Mouse (Mus musculus) thymus, postnatal 14 days (tissue): ENCODE measurements at regions not wholly inside any gene's neighbourhood (a gene's known extent, or its start where the extent isn't known, plus 50 kb on each side); places are given as distances from the start of the nearest gene placed in this dataset.

Experiments
- DNase-seq: peaks from one replicate; pipeline ENCODE4 v3.0.0; 2021

- DNase-seq: no peak
These were observed 111.2 kb upstream of the Arl4c start for GRCm38 (mm10) chr1:88813200-88813599.

DNA sequence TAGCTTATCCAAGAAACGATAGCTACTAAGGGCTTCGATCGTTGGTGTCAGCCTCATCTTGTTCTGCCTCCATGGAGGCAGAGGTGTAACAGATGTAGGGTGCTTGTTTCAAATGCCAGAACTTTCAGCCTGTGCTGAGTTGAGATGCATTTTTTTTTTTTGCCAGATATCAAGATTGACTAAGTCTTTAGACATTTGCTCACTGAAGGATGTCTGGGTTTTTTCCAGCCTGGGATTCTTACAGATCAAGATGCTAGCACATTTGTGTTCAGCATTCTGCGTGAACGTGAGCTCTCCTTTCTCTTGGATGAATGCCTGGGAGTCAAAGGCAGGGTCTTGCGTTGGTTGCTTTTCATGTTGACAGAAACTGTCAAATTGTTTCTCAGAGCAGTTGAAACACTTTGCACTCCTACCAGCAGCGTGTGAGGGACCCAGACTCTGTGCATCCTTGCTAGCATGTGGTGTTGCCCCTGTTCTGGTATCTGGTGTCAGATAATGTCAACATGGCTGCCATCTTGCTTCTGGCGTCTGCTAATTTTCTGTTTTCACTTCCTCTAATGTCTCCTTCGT is 114.4 kb upstream of the Arl4c start:
- no peak for DNase-seq

- no peak for DNase-seq
These were observed 123.2 kb upstream of the Arl4c start for GRCm38 (mm10) chr1:88825215-88825614.

DNA sequence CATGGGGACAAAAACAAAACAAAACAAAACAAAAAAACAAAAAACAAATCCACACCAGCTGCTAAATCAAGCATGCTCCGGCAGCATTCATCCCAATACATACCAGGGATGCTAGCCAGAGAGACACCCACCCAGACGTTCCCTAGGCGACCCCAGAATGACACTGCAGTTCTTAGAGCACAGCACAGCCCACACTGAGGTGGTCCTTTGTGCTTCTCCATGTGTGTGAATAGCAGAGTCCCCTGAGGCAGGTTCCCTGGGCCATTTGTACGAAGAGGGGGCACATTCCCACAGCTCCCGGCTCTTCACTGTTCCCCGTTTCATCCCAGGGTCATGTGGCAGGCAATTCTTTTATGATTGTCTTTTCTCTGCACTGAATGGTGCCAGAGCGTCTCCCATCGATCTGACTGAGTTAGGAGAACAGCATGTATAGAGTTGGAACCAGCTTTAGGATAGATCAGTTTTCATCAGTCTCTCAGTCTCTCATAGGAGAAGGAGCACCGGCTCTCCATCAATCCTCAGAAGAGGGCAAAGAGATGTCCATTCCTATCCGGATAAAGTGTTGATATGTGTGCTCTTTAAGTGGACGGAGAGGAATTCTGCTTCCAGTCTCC is 136.7 kb upstream of the Arl4c start:
- no peak for DNase-seq

DNA sequence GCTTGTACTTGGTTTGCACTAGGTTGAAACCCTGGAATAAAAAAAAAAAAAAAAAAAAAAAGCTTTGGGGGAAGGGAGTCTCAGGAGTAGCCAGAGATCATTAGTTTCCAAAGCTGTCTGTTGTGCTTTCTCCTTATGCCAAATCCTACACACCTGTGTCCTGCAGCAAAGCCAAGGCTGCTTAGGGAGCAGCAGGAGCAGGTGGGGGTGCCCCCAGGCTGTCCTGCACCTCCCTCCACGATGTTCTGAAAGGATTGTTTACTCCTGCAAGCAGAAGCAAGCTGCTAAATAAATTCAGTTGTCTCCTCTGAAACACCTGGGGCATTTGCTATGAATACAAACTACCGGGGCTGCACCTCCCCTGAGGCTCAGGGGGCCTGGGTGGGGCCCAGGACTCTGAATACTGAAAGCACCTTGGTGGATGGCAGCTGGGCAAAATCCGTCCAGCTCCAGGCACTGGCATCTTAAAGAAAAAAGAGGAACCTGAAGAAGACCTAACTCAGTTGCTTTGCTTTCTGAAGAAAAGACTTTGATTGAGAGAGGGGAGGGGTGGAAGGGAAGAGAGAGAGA is 137.5 kb upstream of the Arl4c start:
- DNase-seq: no peak

DNA sequence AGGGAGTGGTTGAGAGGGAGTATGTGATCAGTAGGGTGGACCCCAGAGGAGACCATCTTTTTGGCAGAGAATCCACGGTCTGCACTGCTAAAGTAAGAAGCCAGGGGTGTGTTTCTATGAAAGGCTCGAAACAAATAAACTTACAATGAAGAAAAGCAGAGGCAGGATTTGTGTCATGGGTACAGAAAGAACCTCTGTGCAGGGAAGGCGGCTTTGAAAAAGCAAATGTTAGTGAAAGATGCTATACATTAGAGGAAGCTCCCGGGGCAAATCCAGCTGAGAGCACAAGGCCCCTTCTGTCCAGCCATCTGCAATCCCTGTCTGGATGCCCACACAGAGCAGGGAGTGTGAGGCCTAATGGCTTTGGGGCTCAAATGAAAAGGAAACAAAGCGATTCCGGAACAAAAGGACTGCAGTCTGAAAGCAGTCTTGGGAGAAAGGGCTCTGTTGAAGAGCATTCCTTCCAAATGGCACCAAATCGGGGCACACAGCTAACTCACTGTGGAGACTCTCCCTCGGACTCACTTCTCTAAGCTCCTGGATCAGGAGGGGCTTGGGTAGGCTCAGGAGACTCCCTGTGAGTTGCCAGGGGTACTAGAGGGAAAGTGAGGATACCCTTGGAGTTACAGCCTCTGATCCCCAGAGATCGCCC is 138.1 kb upstream of the Arl4c start:
- no peak for DNase-seq

- DNase-seq: no peak
These were observed 139.1 kb upstream of the Arl4c start for GRCm38 (mm10) chr1:88840991-88841592.

GRCm38 (mm10) chr1:88847333-88848091 is 145.5 kb upstream of the Arl4c start:
- DNase-seq: no peak

GRCm38 (mm10) chr1:88848246-88848645 is 146.2 kb upstream of the Arl4c start:
- DNase-seq: no peak

DNA sequence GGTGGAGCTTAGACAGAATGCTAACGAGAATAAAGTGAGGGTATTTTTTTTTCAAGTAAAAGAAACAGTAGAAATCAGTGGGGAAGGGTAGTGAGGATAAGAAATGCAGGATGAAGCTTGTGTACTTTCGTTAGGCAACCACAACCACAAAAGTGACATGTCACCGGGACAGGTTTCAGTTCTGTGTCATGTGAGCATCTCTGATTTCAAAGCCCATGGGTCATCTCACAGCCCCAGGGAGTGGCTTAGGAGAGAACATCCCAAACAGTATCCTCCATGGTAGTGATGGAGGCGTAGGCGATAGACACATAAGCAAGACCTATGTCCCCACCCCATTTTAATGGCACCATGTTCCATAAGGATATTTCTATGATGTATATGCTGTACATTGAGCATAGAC is 147.4 kb upstream of the Arl4c start:
- no peak for DNase-seq

DNA sequence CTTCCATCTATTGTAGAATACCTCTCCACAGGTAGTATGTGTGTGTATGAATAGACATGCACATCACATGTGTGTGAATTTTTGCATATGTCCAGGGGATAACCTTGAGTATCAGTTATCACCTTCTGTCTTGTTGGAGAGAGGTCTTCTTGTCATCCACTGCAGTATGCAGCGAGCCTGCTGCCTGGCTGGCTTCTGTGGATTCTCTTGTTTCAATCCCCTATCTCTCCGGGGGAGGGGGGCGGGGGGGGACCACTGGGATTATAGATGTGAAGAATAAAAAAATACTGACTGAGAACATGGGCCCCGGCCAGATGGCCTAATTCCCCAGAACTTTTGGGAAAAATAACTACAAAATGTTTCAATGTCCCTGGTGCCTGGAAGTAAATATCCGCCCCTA is 149.9 kb upstream of the Arl4c start:
- no peak for DNase-seq

DNA sequence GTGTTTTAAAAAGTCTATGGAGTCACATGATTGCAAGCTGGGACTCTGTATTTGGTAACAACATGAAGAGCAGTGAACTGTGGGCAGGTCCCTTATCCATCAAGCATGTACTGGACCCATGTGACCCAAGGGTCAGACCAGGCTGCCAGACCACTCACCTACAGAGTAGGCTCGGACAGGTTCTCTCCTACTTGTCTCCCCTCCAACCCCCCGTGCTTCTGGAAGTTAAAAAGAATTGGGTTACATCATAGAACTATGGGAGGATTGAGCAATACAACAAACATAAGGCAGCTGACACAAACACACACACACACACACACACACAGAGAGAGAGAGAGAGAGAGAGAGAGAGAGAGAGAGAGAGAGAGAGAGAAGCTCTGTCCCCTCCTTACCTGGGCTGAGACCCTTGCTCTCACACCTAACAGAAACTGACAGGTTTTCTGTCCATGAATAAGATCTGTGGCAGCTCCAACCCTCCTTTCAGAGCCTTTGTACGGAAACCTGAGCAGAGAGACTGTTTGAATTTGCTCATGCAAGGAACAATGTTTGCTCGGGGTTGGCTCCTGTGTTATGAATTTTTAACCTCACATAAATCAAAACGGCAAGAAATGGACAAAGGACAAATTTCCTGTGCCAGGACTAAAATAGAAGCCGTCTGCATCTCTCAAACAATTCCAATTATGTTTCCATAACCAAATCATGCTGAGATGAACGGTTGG is 159.0 kb upstream of the Arl4c start:
- no peak for DNase-seq

DNA sequence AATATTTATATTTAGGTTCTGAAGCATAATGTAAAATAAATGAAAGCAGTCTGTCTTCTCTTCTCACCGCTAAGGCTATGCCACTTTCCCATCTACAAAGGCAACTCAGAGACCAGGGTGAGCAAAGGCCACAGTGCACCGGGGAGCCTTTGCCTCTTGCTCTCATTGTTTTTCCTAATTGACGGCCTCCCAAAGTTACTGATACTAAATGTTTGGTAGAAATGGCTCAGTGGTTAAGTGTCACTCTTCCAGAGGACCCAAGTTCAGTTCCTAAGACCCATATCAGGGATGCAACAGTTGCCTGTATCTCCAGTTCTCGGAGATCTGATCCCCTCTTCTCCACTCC is 159.5 kb upstream of the Arl4c start:
- DNase-seq: no peak

- DNase-seq: no peak
These were observed 163.4 kb upstream of the Arl4c start for GRCm38 (mm10) chr1:88865436-88865835.

- no peak for DNase-seq
These were observed 164.6 kb upstream of the Arl4c start for GRCm38 (mm10) chr1:88866571-88866970.

DNA sequence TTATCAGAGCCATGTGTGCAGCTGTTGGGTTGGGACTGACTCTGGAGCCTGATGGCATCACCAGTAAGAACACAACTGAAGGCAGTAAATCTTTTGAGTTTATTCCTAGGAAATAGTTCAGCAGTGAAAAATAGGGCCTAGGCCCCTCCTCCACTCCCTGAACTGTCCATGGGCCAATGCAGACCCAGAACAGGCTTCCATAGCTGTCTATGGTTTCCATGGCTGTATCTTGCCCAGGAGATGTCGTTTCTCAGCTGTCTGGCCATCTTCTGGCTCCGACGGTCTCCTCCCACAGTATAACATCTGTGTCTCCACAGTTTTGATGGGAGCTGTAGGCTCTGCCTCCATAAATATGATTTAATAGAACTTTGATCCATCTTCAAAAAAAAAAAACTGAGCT is 165.1 kb upstream of the Arl4c start:
- DNase-seq: no peak

GRCm38 (mm10) chr1:88869885-88870284 is 167.9 kb upstream of the Arl4c start:
- DNase-seq: no peak

DNA sequence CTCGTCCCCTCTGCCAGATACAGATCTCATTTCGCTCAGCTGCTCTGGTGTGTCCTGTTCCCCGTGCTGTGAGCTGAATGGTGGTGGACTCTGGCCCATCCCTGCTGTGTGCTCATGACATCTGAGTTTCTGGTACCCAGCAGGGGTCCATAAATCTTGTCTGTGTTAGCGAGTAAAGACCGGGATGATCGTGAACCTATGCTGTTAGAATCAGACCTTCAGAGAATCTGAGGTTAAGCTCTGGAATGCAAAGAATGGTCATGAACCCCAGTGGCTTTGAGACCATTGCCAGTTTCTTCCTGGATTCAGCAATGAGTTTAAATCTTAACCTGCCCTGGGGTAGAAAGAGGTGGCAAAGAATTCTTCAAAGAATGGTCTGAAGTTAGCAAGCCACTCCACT is 173.3 kb upstream of the Arl4c start:
- DNase-seq: no peak

DNA sequence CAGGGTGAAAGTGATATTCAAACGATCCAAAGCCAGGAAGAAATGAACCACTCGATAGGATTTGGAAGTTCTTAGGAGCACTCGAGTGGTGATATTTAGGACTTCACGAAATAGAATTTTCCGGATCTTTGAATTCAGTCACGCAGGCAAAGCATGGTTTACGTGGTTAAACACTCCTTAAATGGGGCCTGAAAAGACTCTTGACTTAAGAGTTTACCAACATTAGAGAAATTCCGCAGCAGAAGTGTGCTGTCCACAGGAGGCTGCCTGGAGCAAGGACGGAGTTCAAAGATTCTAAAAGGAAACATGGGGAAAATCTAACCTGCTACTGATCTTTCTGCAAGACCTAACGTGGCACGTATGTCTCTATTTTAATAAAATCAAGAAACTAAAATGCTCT is 175.4 kb upstream of the Arl4c start:
- no peak for DNase-seq

DNA sequence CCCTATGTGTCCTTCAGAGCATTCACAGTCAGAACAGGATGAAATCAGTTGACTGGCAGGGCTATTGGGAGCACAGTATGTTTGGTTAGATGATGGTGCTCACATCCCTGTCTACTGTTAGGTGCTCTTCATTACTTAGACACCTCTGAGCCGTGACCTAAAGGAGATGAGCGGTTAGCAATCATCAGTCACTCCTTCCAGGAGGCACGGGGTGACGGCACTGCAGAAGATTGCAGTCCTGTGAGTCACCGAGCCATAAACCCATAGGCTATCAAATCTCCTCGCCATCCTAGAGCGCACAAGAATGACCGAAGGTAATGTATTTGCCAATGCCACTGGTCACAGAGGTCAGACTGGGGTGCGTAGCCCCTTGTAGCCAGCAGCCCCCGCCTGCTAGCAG is 176.8 kb upstream of the Arl4c start:
- no peak for DNase-seq

- DNase-seq: no peak
These were observed 177.3 kb upstream of the Arl4c start for GRCm38 (mm10) chr1:88879367-88879766.

DNA sequence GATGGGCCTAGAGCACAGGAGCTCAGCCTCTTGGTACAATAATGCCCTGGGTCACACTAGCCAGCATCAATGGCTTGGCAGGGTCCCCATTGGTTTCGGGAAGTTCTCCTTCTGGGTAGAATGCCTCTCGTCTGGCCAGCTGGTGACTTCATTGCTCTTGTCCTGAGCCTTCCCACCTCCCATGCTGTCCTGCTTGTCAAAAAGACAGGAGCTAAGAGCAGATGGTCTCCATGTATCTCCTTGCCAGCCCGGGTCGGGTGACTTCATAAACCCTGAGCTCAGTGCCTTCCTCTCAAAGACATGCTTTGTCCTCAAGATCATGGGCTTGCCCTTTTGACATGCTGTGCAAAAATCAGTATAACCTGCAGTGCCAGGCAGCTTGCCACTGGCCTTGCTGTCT is 179.2 kb upstream of the Sh3bp4 start:
- no peak for DNase-seq

GRCm38 (mm10) chr1:88902426-88902825 is 167.8 kb upstream of the Sh3bp4 start:
- DNase-seq: no peak
